Mouse (Mus musculus): Measurements from ENCODE around the gene Vmn2r62. TPM values are rescaled to one million over a fixed set of nuclear protein-coding genes. Genes with fewer than 3 reads are reported as not detected.
"Not testable (repeated sequence)": the region's sequence is repeated elsewhere in the genome, so short reads cannot be mapped to it uniquely, and the experiment has no call there.

Gene Vmn2r62
- total RNA-seq (2021), result not detected
- long read RNA-seq, experiment 1, result 0 reads
- long read RNA-seq, experiment 2, result 0 reads

DNA sequence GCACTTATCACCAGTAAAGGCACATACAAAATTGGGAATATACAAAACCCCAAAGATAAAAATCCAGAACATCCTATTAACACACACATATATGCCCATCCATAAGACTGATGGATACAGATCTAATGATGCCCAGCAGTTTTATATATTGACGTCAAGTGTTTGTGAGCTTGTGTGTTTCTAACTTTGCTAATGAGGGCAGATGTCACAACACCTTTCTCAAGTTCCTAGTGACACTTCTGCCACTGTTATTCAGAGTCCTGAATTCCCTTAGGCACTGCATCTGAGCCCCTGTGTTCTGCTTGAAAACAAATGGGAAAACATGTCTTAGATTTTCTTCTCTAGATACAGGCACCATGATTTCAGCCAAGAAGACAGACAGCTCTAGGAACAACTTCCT is at the start of gene Vmn2r62:
TSS of gene Vmn2r62 (minus strand) at position 101 of the 400 bp plus-strand sequence.
- intact Hi-C loops (cut with DNase I; ENCODE audit: low total_unique reads); DNase-seq: not testable (repeated sequence)

GRCm38 (mm10) chr7:42838366-42838765 is 45.0 kb upstream of the Vmn2r62 start:
- DNase-seq; intact Hi-C loops (cut with DNase I; ENCODE audit: low total_unique reads): not testable (repeated sequence)

GRCm38 (mm10) chr7:42832221-42832620 is 38.9 kb upstream of the Vmn2r62 start:
- no peak for DNase-seq
- intact Hi-C loops (cut with DNase I; ENCODE audit: low total_unique reads), result no loop called here

- DNase-seq, result no peak
- intact Hi-C loops (cut with DNase I; ENCODE audit: low total_unique reads), result no loop called here
These were observed 43.5 kb downstream of the Vmn2r62 start for GRCm38 (mm10) chr7:42749836-42750235.

- DNase-seq, result no peak
- intact Hi-C loops (cut with DNase I; ENCODE audit: low total_unique reads), result no loop called here
These were observed 54.7 kb downstream of the Vmn2r62 start for GRCm38 (mm10) chr7:42738536-42739210.

DNA sequence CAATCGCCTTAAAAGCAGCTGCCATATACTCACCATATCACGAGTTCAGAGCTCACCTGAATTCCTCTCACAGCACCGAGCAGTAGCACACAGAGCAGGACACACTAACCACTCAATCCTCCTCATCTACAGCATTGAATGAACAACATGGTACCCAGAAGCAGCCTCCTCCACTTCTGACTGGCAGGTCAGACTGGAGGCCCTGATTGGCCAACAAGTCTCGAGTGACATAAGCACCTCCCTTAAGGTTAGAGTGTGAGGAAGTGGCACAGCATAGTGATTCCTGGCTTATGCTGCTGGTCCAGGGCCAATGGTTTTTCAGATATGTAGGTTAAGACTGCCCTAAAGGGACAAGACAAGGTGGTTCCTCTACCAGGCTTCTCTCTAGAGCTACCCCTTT is 66.4 kb downstream of the Vmn2r62 start, which contains the start of gene Gm17067:
TSS of gene Gm17067 (minus strand) at position 101 of the 400 bp plus-strand sequence.
- intact Hi-C loops (cut with DNase I; ENCODE audit: low total_unique reads); DNase-seq: not testable (repeated sequence)

Other genes starting within 250 kb of the Vmn2r62 start
- gene Gm21028, start 214.9 kb downstream of the Vmn2r62 start, total RNA-seq (2021), result not detected
- under 1 TPM in 1 of 2 experiments, not detected in 1; 0.25 TPM for gene Zfp977, start 201.0 kb downstream of the Vmn2r62 start, total RNA-seq (2021)
- gene Zfp976, start 150.9 kb downstream of the Vmn2r62 start, total RNA-seq (2021), result under 1 TPM; 0.75 to 0.92 TPM
- 1 to 10 TPM; 2.9 TPM for gene Zfp975, start 100.8 kb downstream of the Vmn2r62 start, total RNA-seq (2021)
- not detected for gene Gm17067, start 66.5 kb downstream of the Vmn2r62 start, total RNA-seq (2021)
- gene Gm2381, start 73.7 kb upstream of the Vmn2r62 start, total RNA-seq (2021), result under 1 TPM in 1 of 2 experiments, not detected in 1; 0.09 TPM
- not detected for gene Vmn2r63, start 140.3 kb upstream of the Vmn2r62 start, total RNA-seq (2021)
- not detected for gene Gm9268, start 225.2 kb upstream of the Vmn2r62 start, total RNA-seq (2021)

All from gastrocnemius, postnatal 14 days (tissue).